Mouse (Mus musculus): ENCODE data around the gene Fars2. TPM values are rescaled to one million over a fixed set of nuclear protein-coding genes. Genes with fewer than 3 reads are reported as not detected.

Fars2 gene
- polyA plus RNA-seq, 1 experiment, result 123 TPM

DNA sequence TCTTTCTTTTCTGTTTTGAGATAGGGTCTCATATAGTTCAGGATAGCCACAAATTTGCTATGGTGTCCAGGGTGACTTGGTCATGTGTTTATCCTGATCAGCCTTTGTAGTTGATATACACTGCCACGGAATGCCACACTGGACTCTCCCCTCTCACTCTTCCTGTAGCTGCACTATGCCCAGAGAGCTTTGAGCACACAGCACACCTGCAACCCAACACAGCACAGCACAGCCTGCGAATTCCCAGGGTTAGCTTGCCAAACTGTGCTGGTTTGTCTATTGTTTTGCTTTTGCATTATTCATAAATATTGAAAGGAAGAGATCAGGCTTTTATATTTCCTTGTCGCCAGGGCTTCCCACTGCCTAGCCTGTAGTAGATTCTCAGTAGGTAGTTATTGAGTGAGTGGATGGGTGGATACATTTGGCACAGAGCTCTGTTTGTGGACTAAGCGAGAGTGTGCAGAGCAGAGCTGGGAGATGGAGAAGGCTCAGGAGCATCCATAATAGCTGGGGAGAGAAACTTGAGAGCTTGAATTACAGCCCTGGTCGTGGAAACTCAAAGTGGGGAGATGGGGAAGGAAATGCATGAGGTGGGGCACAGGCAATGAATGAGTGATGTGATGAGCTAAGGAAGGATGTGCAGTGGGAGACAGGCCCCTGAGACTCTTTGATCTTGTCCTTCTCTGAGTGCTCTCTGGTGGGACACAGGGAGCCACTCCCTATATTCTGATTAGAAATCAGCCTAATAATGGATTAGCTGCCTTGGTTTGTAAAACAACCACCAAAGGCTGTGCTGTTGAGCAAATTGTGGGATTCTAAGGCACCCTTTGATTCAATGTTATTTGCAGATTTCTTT lies 146.3 kb downstream of the Fars2 start:
- H3K27me3 ChIP-seq (ENCODE audit: control insufficient read depth, insufficient read depth, low read length), result no peaks in the 10 kb centered on the region
- no peak overlapping the region for H3K27ac ChIP-seq (ENCODE audit: control insufficient read depth, insufficient read depth, low read depth, low read length)
- TF ChIP-seq POLR2A (IDR thresholded peaks at IDR 0.05; ENCODE audit: control insufficient read depth, low read depth, low read length), result no peak
- no peak for TF ChIP-seq CTCF (IDR thresholded peaks at IDR 0.05; ENCODE audit: control insufficient read depth, insufficient read depth, insufficient replicate concordance, low read depth, low read length)
- H3K4me3 ChIP-seq (ENCODE audit: control insufficient read depth, low read depth, low read length), result no peak overlapping the region
- H3K36me3 ChIP-seq (ENCODE audit: control insufficient read depth, insufficient read depth, low read length), result no peaks in the 10 kb centered on the region
- H3K4me1 ChIP-seq (ENCODE audit: control insufficient read depth, insufficient read depth, low read length), result no peaks in the 10 kb centered on the region

DNA sequence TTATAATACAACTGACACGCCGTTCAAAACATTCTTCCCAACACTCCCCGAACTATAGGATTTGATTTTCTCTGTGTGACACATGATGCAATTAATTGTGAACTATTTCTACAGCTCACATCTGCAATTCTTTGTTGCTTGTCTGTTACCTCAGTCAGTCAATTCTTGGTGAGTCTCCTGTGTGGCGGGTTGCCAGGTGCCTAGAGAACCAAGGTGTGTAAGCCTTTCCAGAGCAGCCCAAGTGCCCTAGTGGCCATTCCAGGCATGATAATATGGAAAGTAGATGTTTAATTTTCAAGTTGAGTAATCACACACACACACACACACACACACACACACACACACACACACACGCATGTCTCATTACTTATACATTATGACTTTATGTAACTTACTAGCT lies 147.2 kb downstream of the Fars2 start:
- no peak for TF ChIP-seq CTCF (IDR thresholded peaks at IDR 0.05; ENCODE audit: control insufficient read depth, insufficient read depth, insufficient replicate concordance, low read depth, low read length)
- no peak for TF ChIP-seq POLR2A (IDR thresholded peaks at IDR 0.05; ENCODE audit: control insufficient read depth, low read depth, low read length)
- Histone ChIP-seq H3K27ac (ENCODE audit: control insufficient read depth, insufficient read depth, low read depth, low read length) (no peak overlapping the region), H3K36me3 (ENCODE audit: control insufficient read depth, insufficient read depth, low read length) (no peaks in the 10 kb centered on the region), H3K4me3 (ENCODE audit: control insufficient read depth, low read depth, low read length) (no peak overlapping the region), H3K27me3 (ENCODE audit: control insufficient read depth, insufficient read depth, low read length) (no peaks in the 10 kb centered on the region), H3K4me1 (ENCODE audit: control insufficient read depth, insufficient read depth, low read length) (no peaks in the 10 kb centered on the region)

DNA sequence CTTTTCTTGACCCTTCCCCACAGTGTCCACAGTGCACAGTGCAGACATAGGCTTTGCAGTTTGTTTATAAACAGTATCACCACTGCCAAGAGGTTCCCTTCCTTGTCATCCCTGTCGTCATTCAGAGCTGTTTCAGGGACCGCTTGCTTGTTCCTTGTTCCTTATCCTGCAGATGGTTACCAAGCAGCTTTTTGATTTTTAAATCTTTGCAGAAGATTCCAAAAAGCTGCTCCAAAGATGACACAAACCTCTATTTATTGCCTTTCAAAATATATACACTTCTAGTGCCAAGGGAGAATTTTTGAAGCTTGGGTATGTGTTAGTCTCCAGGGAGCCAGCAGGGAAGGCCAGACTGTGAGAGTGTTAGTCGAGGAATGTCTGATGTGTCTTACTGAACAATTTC lies 148.1 kb downstream of the Fars2 start:
- Histone ChIP-seq H3K36me3 (ENCODE audit: control insufficient read depth, insufficient read depth, low read length) (no peaks in the 10 kb centered on the region), H3K4me3 (ENCODE audit: control insufficient read depth, low read depth, low read length) (no peak overlapping the region), H3K27ac (ENCODE audit: control insufficient read depth, insufficient read depth, low read depth, low read length) (no peak overlapping the region), H3K27me3 (ENCODE audit: control insufficient read depth, insufficient read depth, low read length) (no peaks in the 10 kb centered on the region), H3K4me1 (ENCODE audit: control insufficient read depth, insufficient read depth, low read length) (no peaks in the 10 kb centered on the region)
- TF ChIP-seq POLR2A (IDR thresholded peaks at IDR 0.05; ENCODE audit: control insufficient read depth, low read depth, low read length), result no peak
- no peak for TF ChIP-seq CTCF (IDR thresholded peaks at IDR 0.05; ENCODE audit: control insufficient read depth, insufficient read depth, insufficient replicate concordance, low read depth, low read length)

GRCm38 (mm10) chr13:36267399-36267798 lies 150.2 kb downstream of the Fars2 start:
- no peak overlapping the region for H3K27ac ChIP-seq (ENCODE audit: control insufficient read depth, insufficient read depth, low read depth, low read length)

GRCm38 (mm10) chr13:36270867-36271266 lies 153.7 kb downstream of the Fars2 start:
- Histone ChIP-seq H3K4me1 (ENCODE audit: control insufficient read depth, insufficient read depth, low read length) (no peaks in the 10 kb centered on the region), H3K27me3 (ENCODE audit: control insufficient read depth, insufficient read depth, low read length) (no peaks in the 10 kb centered on the region), H3K4me3 (ENCODE audit: control insufficient read depth, low read depth, low read length) (no peak overlapping the region), H3K36me3 (ENCODE audit: control insufficient read depth, insufficient read depth, low read length) (no peaks in the 10 kb centered on the region), H3K27ac (ENCODE audit: control insufficient read depth, insufficient read depth, low read depth, low read length) (no peak overlapping the region)
- TF ChIP-seq POLR2A (IDR thresholded peaks at IDR 0.05; ENCODE audit: control insufficient read depth, low read depth, low read length), result no peak

More at GRCm38 (mm10) chr13:36267399-36267798, 150.2 kb downstream of the Fars2 start:
- H3K36me3 ChIP-seq (ENCODE audit: control insufficient read depth, insufficient read depth, low read length), result no peaks in the 10 kb centered on the region
- H3K27me3 ChIP-seq (ENCODE audit: control insufficient read depth, insufficient read depth, low read length), result no peaks in the 10 kb centered on the region
- H3K4me3 ChIP-seq (ENCODE audit: control insufficient read depth, low read depth, low read length), result no peak overlapping the region
- H3K4me1 ChIP-seq (ENCODE audit: control insufficient read depth, insufficient read depth, low read length), result no peaks in the 10 kb centered on the region
- no peak for TF ChIP-seq CTCF (IDR thresholded peaks at IDR 0.05; ENCODE audit: control insufficient read depth, insufficient read depth, insufficient replicate concordance, low read depth, low read length)
- TF ChIP-seq POLR2A (IDR thresholded peaks at IDR 0.05; ENCODE audit: control insufficient read depth, low read depth, low read length), result no peak

GRCm38 (mm10) chr13:36273497-36273896 lies 156.3 kb downstream of the Fars2 start:
- no peak overlapping the region for H3K4me3 ChIP-seq (ENCODE audit: control insufficient read depth, low read depth, low read length)
- no peaks in the 10 kb centered on the region for H3K27me3 ChIP-seq (ENCODE audit: control insufficient read depth, insufficient read depth, low read length)
- no peaks in the 10 kb centered on the region for H3K4me1 ChIP-seq (ENCODE audit: control insufficient read depth, insufficient read depth, low read length)
- no peaks in the 10 kb centered on the region for H3K36me3 ChIP-seq (ENCODE audit: control insufficient read depth, insufficient read depth, low read length)
- no peak for TF ChIP-seq POLR2A (IDR thresholded peaks at IDR 0.05; ENCODE audit: control insufficient read depth, low read depth, low read length)
- TF ChIP-seq CTCF (IDR thresholded peaks at IDR 0.05; ENCODE audit: control insufficient read depth, insufficient read depth, insufficient replicate concordance, low read depth, low read length), result no peak
- H3K27ac ChIP-seq (ENCODE audit: control insufficient read depth, insufficient read depth, low read depth, low read length), result no peak overlapping the region

DNA sequence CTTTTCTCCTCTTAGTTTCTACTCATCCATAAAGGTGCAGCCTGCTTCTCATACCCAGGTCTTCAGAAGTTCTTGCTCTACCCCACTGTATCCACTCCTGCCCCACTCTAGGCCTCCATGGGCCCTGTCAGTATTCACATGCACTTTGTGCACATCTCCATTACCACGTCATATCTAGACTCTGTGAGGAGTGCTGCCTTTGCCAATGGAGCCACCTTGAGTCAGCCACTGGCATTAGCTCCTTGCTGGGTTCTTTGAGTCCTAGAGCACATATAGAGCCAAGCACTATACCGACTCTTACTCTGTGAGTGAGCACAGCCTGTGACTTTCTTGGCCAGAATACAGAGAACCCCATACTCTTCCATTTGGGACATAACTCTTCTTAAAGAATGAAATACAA lies 159.0 kb downstream of the Fars2 start:
- H3K4me1 ChIP-seq (ENCODE audit: control insufficient read depth, insufficient read depth, low read length), result no peaks in the 10 kb centered on the region
- no peak for TF ChIP-seq CTCF (IDR thresholded peaks at IDR 0.05; ENCODE audit: control insufficient read depth, insufficient read depth, insufficient replicate concordance, low read depth, low read length)
- TF ChIP-seq POLR2A (IDR thresholded peaks at IDR 0.05; ENCODE audit: control insufficient read depth, low read depth, low read length), result no peak
- no peaks in the 10 kb centered on the region for H3K36me3 ChIP-seq (ENCODE audit: control insufficient read depth, insufficient read depth, low read length)
- H3K27me3 ChIP-seq (ENCODE audit: control insufficient read depth, insufficient read depth, low read length), result no peaks in the 10 kb centered on the region
- H3K27ac ChIP-seq (ENCODE audit: control insufficient read depth, insufficient read depth, low read depth, low read length), result no peak overlapping the region
- no peak overlapping the region for H3K4me3 ChIP-seq (ENCODE audit: control insufficient read depth, low read depth, low read length)

Measured in testis, adult 2 months (tissue).